Mouse (Mus musculus) myocyte (in vitro differentiated cells): ENCODE measurements around the gene Adam33.

Source experiments
- E2F4 ChIP-seq: IDR thresholded peaks from one replicate; pipeline ENCODE4 v1.6.1; 2011; ENCODE audit warnings: mild to moderate bottlenecking, control low read depth, moderate library complexity; ENCODE audit not compliant: insufficient read depth
- MAX ChIP-seq: IDR thresholded peaks from one replicate; pipeline ENCODE4 v1.6.1; 2011; ENCODE audit warnings: low read depth, mild to moderate bottlenecking, control low read depth
- MYOD1 ChIP-seq, 3 experiments: IDR thresholded peaks; one replicate each; pipeline ENCODE4 v1.6.1; 2011; ENCODE audit warnings: control low read depth in 2 of 3, low read depth in 2 of 3, mild to moderate bottlenecking in 2 of 3, moderate library complexity in 1 of 3; ENCODE audit not compliant: insufficient read length in 2 of 3, control insufficient read depth in 1 of 3
- POLR2A ChIP-seq: IDR thresholded peaks from one replicate; pipeline ENCODE4 v1.6.1; 2011; ENCODE audit warnings: low read depth, mild to moderate bottlenecking, control low read depth, moderate library complexity; ENCODE audit not compliant: insufficient read length
- POLR2AphosphoS2 ChIP-seq: IDR thresholded peaks from one replicate; pipeline ENCODE4 v1.6.1; 2011; ENCODE audit warnings: low read depth, control low read depth; ENCODE audit not compliant: insufficient read length
- TCF12 ChIP-seq: IDR thresholded peaks from one replicate; pipeline ENCODE4 v1.6.1; 2011; ENCODE audit warnings: mild to moderate bottlenecking, control low read depth; ENCODE audit not compliant: poor library complexity, insufficient read depth, severe bottlenecking
- TCF3 ChIP-seq: IDR thresholded peaks from one replicate; pipeline ENCODE4 v1.6.1; 2011; ENCODE audit warnings: low read depth, control low read depth; ENCODE audit not compliant: insufficient read length
- USF1 ChIP-seq: IDR thresholded peaks from one replicate; pipeline ENCODE4 v1.6.1; 2011; ENCODE audit warnings: low read depth, mild to moderate bottlenecking, control low read depth, moderate library complexity

- TF ChIP-seq POLR2A (no peak), MYOD1 (IDR thresholded peaks at IDR 0.05; ENCODE audit: control insufficient read depth in 1 of 3, insufficient read length in 2 of 3, low read depth in 2 of 3) (no peak), USF1 (no peak), E2F4 (no peak), POLR2AphosphoS2 (no peak), TCF3 (no peak), TCF12 (no peak), MAX (no peak)
These were observed 40.4 kb upstream of the Adam33 start for GRCm38 (mm10) chr2:131104021-131104420.
